8 mouse cellular contexts compared by ENCODE assay signal in the genomic region with DNA sequence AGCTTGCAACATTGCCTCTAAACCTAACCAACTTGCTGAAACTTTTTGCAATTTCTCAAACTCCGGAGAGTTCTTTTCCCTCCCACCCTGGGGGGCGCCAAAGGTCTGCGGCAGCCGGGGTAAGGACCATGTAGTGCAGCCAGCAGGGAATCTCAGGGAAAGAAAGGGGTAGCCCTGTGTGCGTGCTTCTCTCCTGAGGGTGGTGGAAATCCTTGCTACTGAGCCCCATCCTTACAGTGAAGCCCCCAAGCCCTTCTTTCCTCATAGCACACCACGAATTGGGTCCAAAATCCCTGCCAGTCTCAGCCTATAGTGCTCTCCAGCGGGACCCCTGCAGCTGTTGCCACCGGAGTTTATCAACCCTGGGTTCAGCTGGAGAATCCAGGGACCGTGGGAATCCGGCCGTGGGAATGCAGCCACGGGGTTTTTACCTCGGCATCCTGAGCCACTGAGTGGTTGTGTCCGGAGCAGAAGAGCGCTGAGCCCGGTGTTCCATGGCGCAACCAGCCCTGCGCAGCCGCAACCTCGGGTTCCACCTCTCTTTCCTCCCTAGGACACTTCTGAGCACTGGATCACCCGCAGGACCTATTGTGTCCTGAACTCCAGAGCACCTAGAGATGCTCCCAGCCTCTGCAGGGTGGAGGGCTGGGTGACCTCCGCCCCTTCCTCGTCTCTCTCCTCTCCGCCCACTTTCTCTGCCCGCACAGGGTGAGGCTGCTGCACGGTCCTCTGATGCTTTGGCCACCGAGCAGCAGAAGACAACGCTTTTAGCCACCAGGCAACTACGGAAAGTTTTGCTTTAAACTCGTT. TPM values are rescaled to one million over a fixed set of nuclear protein-coding genes. Genes with fewer than 3 reads are reported as not detected.
A peak's percentile ranks its signal among the peaks of the same experiment; 100 is the strongest.
DNase-seq lines count a peak whose midpoint lies in the region; ATAC-seq and TF ChIP-seq lines count a peak whose summit lies in the region.

Gene Ptgfr (minus strand): TSS at position 760 of the 810 bp plus-strand sequence.

- peak within 1 kb of the TSS; percentile 51 for H3K4me3 ChIP-seq in embryonic facial prominence, embryonic 15.5 days (replicated peaks)
- H3K4me3 ChIP-seq in heart, embryonic 11.5 days (ENCODE audit: low read depth, low read length), result peak within 1 kb of the TSS; percentile 53
- H3K4me3 ChIP-seq in kidney, embryonic 14.5 days (ENCODE audit: low read length), result peak within 1 kb of the TSS; percentile 57
- H3K4me3 ChIP-seq in lung, adult 2 months (replicated peaks; ENCODE audit: extremely low read depth, low read depth, low read length), result peak within 1 kb of the TSS; percentile 58
- peak within 1 kb of the TSS; percentile 38 for H3K4me3 ChIP-seq in olfactory bulb, adult 2 months (ENCODE audit: insufficient read depth, low read depth, low read length)

- DNase-seq in cerebellum, postnatal 25 days, result peak; percentile 10 to 11
- no peak for DNase-seq in cerebellum, adult 9-11 months
- DNase-seq in lung, adult 2 months, result peak; percentile 48
- no peak for DNase-seq in spleen, postnatal 36 days (ENCODE audit: low spot score in 2 of 2)

- 0 out of 2 replicates have a peak, but pooled peaks cover 17% of the 10 kb centered on the region for H3K4me1 ChIP-seq in embryonic facial prominence, embryonic 15.5 days
- no peaks in the 10 kb centered on the region for H3K4me1 ChIP-seq in heart, embryonic 11.5 days (ENCODE audit: control insufficient read depth, insufficient read depth, low read length)
- H3K4me1 ChIP-seq in kidney, embryonic 14.5 days (ENCODE audit: control insufficient read depth, insufficient read depth, low read length), result 0 out of 2 replicates have a peak, but pooled peaks cover 4% of the 10 kb centered on the region
- no peaks in the 10 kb centered on the region; the same call in 1 of the 2 replicates for H3K4me1 ChIP-seq in lung, adult 2 months (ENCODE audit: control insufficient read depth, insufficient read depth, low read length)
- H3K4me1 ChIP-seq in olfactory bulb, adult 2 months (ENCODE audit: control insufficient read depth, insufficient read depth, low read length), result peaks cover 10% of the 10 kb centered on the region

- peak within 1 kb of the TSS; percentile 89 for H3K4me2 ChIP-seq in embryonic facial prominence, embryonic 15.5 days (replicated peaks)
- peak within 1 kb of the TSS; percentile 90 for H3K4me2 ChIP-seq in heart, embryonic 11.5 days
- H3K4me2 ChIP-seq in kidney, embryonic 14.5 days (replicated peaks; ENCODE audit: low read depth, low read length), result peak within 1 kb of the TSS; percentile 95

- TF ChIP-seq CTCF in lung, adult 2 months (IDR thresholded peaks at IDR 0.05; ENCODE audit: insufficient read depth, low read length), result peak; percentile 46
- TF ChIP-seq CTCF in olfactory bulb, adult 2 months (IDR thresholded peaks at IDR 0.05; ENCODE audit: insufficient read depth, low read depth, low read length), result peak; percentile 37; the same call in 1 of the 2 replicates

- no peaks in the 10 kb centered on the region for H3K36me3 ChIP-seq in embryonic facial prominence, embryonic 15.5 days
- no peaks in the 10 kb centered on the region for H3K36me3 ChIP-seq in heart, embryonic 11.5 days (ENCODE audit: control insufficient read depth, insufficient read depth, low read length)
- H3K36me3 ChIP-seq in kidney, embryonic 14.5 days (ENCODE audit: control insufficient read depth, insufficient read depth, low read length), result no peaks in the 10 kb centered on the region

- H3K9ac ChIP-seq in embryonic facial prominence, embryonic 15.5 days, result peak within 1 kb of the TSS; percentile 52
- peak within 1 kb of the TSS; percentile 70 for H3K9ac ChIP-seq in heart, embryonic 11.5 days (ENCODE audit: low read depth, low read length)
- H3K9ac ChIP-seq in kidney, embryonic 14.5 days (ENCODE audit: low read depth, low read length), result peak within 1 kb of the TSS; percentile 48; the same call in 1 of the 2 replicates

- under 1% methylated on average over 30 of the region's 30 CpGs for WGBS in embryonic facial prominence, embryonic 15.5 days
- WGBS in heart, embryonic 11.5 days (ENCODE audit: insufficient replicate concordance), result 1% methylated on average over 30 of the region's 30 CpGs
- WGBS in kidney, embryonic 14.5 days, result under 1% methylated on average over 30 of the region's 30 CpGs
- 2% methylated on average over 30 of the region's 30 CpGs for WGBS in lung, adult 2 months
- WGBS in olfactory bulb, adult 2 months, result 2% methylated on average over 30 of the region's 30 CpGs

- H3K9me3 ChIP-seq in embryonic facial prominence, embryonic 15.5 days (replicated peaks), result no peaks in the 10 kb centered on the region
- H3K9me3 ChIP-seq in heart, embryonic 11.5 days (replicated peaks; ENCODE audit: control insufficient read depth, low read length), result no peaks in the 10 kb centered on the region
- no peaks in the 10 kb centered on the region for H3K9me3 ChIP-seq in kidney, embryonic 14.5 days (ENCODE audit: control insufficient read depth, low read length)

- peak within 1 kb of the TSS; percentile 82 for H3K27ac ChIP-seq in embryonic facial prominence, embryonic 15.5 days (replicated peaks)
- H3K27ac ChIP-seq in heart, embryonic 11.5 days (ENCODE audit: low read depth, low read length), result no peak within 1 kb of the TSS
- peak within 1 kb of the TSS; percentile 26; the same call in 1 of the 2 replicates for H3K27ac ChIP-seq in kidney, embryonic 14.5 days (ENCODE audit: low read depth, low read length)
- H3K27ac ChIP-seq in olfactory bulb, adult 2 months (ENCODE audit: insufficient read depth, low read depth, low read length), result no peak within 1 kb of the TSS

- peak; percentile 38; the same call in 1 of the 2 replicates for TF ChIP-seq POLR2A in lung, adult 2 months (IDR thresholded peaks at IDR 0.05; ENCODE audit: borderline replicate concordance, extremely low read depth, low read depth, low read length)
- TF ChIP-seq POLR2A in olfactory bulb, adult 2 months (IDR thresholded peaks at IDR 0.05; ENCODE audit: insufficient read depth, low read depth, low read length), result no peak

- ATAC-seq in embryonic facial prominence, embryonic 15.5 days (ENCODE audit: insufficient number of reproducible peaks, low FRiP score, low TSS enrichment, low read depth), result peak; percentile 90
- peak; percentile 79 for ATAC-seq in heart, embryonic 11.5 days (replicated peaks; ENCODE audit: insufficient number of reproducible peaks, low FRiP score, low TSS enrichment)
- ATAC-seq in kidney, embryonic 14.5 days (ENCODE audit: low FRiP score, low TSS enrichment), result peak; percentile 90

- peaks cover 11% of the 10 kb centered on the region for H3K27me3 ChIP-seq in embryonic facial prominence, embryonic 15.5 days
- no peaks in the 10 kb centered on the region for H3K27me3 ChIP-seq in heart, embryonic 11.5 days (ENCODE audit: control insufficient read depth, insufficient read depth, low read length)
- no peaks in the 10 kb centered on the region for H3K27me3 ChIP-seq in kidney, embryonic 14.5 days (ENCODE audit: control insufficient read depth, insufficient read depth, low read length)

RNA-seq across cellular contexts. Expression of gene Ptgfr, which starts in this region (rescaled TPM):
- 13.1 and 16.8 TPM in 2 replicates for polyA plus RNA-seq in embryonic facial prominence, embryonic 15.5 days (2015; fragmentation: Nextera tagmentation; extraction: Ambion mirVana)
- 0.80 and 1.1 TPM in 2 replicates for polyA plus RNA-seq in heart, embryonic 11.5 days (2014; fragmentation: Nextera tagmentation; extraction: Ambion mirVana)
- polyA plus RNA-seq in kidney, embryonic 14.5 days (2014; fragmentation: Nextera tagmentation; extraction: Ambion mirVana), result 4.4 and 6.1 TPM in 2 replicates
- 4.1 and 7.4 TPM in 2 replicates for polyA plus RNA-seq in lung, adult 2 months (2012; rRNA removed)
- polyA plus RNA-seq in olfactory bulb, adult 2 months (2012; ENCODE audit: insufficient read depth, insufficient read length, low replicate concordance, missing spikeins), result not detected in 2 replicates

Comparison
In these comparisons a context has a peak if more than half of its experiments do, and no peak if none do; other contexts are left out.
1. DNase-seq: peak in cerebellum, postnatal 25 days (2 of 2) and lung, adult 2 months (single experiment); none in cerebellum, adult 9-11 months (single experiment) and spleen, postnatal 36 days (0 of 2).
2. H3K27ac ChIP-seq: peak in embryonic facial prominence, embryonic 15.5 days (single experiment) and kidney, embryonic 14.5 days (single experiment); none in heart, embryonic 11.5 days (single experiment) and olfactory bulb, adult 2 months (single experiment).
3. Peak in every context shown above with its lines, with median percentiles within 50 percentile points of each other: ATAC-seq, H3K4me2 ChIP-seq, H3K4me3 ChIP-seq and H3K9ac ChIP-seq.